Mouse (Mus musculus) liver, embryonic 15.5 days (tissue): ENCODE data around the gene Lpin1. TPM values are rescaled to one million over a fixed set of nuclear protein-coding genes. Genes with fewer than 3 reads are reported as not detected.
A peak's percentile ranks its signal among the peaks of the same experiment; 100 is the strongest.

Source experiments
- ATAC-seq: fragments of 200-750 bp; cut with Nextera tagmentation; 2 replicates; pipeline ENCODE4 v1.8.0; 2017; ENCODE audit warnings: moderate number of reproducible peaks, mild to moderate bottlenecking, moderate library complexity; ENCODE audit not compliant: insufficient read depth
- H3K27ac ChIP-seq: fragments of 300-500 bp; sonication (generic); replicated peaks from 2 replicates; pipeline ENCODE4 v1.5.1; 2015; ENCODE audit warnings: mild to moderate bottlenecking, inconsistent platforms
- H3K27me3 ChIP-seq: fragments of 300-500 bp; sonication (generic); 2 replicates; pipeline ENCODE4 v1.6.1; 2015; ENCODE audit warnings: mild to moderate bottlenecking, inconsistent platforms
- H3K36me3 ChIP-seq: fragments of 300-500 bp; sonication (generic); replicated peaks from 2 replicates; pipeline ENCODE4 v1.6.1; 2015; ENCODE audit warnings: moderate library complexity, mild to moderate bottlenecking, inconsistent platforms
- H3K4me1 ChIP-seq: fragments of 300-500 bp; sonication (generic); replicated peaks from 2 replicates; pipeline ENCODE4 v1.6.1; 2015; ENCODE audit warnings: inconsistent platforms
- H3K4me2 ChIP-seq: fragments of 300-500 bp; sonication (generic); 2 replicates; pipeline ENCODE4 v1.6.1; 2015; ENCODE audit warnings: moderate library complexity, mild to moderate bottlenecking, inconsistent platforms
- H3K4me3 ChIP-seq: fragments of 300-500 bp; sonication (generic); replicated peaks from 2 replicates; pipeline ENCODE4 v1.5.1; 2015; ENCODE audit warnings: mild to moderate bottlenecking, inconsistent platforms
- H3K9ac ChIP-seq: fragments of 300-500 bp; sonication (generic); 2 replicates; pipeline ENCODE4 v1.6.1; 2015; ENCODE audit warnings: moderate library complexity, mild to moderate bottlenecking, inconsistent platforms
- H3K9me3 ChIP-seq: fragments of 300-500 bp; sonication (generic); replicated peaks from 2 replicates; pipeline ENCODE4 v1.6.1; 2016; ENCODE audit warnings: inconsistent platforms
- WGBS: fragments of 180-500 bp; shearing (Covaris S2); methylation state at CpG from one replicate; pipeline ENCODE4 v1.1.7; 2015; ENCODE audit warnings: mixed read lengths; ENCODE audit not compliant: insufficient replicate concordance; 5-methylcytosine and 5-hydroxymethylcytosine counted together
- polyA plus RNA-seq: library from polyadenylated mRNA; unstranded; fragments of >200 nt; fragmentation: Nextera tagmentation; extraction: Ambion mirVana; gene quantifications from 2 replicates; pipeline ENCODE4 v1.2.1, GENCODE M21; 2015

The Lpin1 gene
- polyA plus RNA-seq, 1 experiment from 2014 or later = 7.9 TPM

GRCm38 (mm10) chr12:16589204-16589949 is 21.4 kb downstream of the Lpin1 start:
- peak; percentile 67 for ATAC-seq
- H3K27me3 ChIP-seq = no peaks in the 10 kb centered on the region
- H3K36me3 ChIP-seq = no peaks in the 10 kb centered on the region
- peak overlapping the region; percentile 74 for H3K4me3 ChIP-seq
- H3K4me1 ChIP-seq = peaks cover 79% of the 10 kb centered on the region
- H3K27ac ChIP-seq = peak overlapping the region; percentile 87
- peak overlapping the region; percentile 67 for H3K9ac ChIP-seq
- H3K4me2 ChIP-seq = peak overlapping the region; percentile 96
- no peaks in the 10 kb centered on the region for H3K9me3 ChIP-seq
- under 1% methylated on average over 36 of the region's 36 CpGs for WGBS

DNA sequence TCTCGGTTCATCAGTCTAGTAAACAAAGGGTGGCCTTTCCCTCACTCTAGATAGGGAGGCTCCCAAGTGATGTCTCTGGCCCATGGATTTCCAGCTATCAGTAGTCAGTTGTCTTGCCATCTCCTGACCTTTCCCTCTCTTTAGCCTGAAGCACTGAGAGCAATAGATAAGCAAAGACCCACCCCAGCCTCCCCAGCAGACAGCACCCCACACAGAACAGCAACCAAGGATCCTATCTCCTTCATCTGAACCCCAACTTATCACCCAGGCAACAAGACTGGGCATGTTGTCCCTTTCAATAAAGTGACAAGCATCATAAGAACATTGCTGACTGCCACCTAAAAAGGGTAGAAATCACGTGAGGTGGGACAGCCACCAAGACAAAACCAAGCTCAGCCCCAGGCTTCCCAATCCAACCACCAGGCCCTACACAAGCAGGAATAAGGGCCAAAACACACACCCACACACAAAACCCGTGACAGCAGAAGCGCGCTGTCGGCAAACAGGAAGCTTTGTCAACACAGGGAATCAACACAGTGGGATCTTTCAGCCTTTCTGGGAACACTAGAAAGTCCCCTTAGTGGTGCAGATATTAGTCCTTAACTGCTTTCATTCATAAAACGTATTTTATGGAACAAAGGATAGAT is 22.2 kb downstream of the Lpin1 start:
- 16% methylated on average over 7 of the region's 7 CpGs for WGBS
- H3K4me2 ChIP-seq = peak overlapping the region; percentile 96
- no peaks in the 10 kb centered on the region for H3K27me3 ChIP-seq
- peak overlapping the region; percentile 74 for H3K4me3 ChIP-seq
- peak overlapping the region; percentile 87 for H3K27ac ChIP-seq
- ATAC-seq = peak; percentile 71
- H3K4me1 ChIP-seq = peaks cover 87% of the 10 kb centered on the region
- H3K9me3 ChIP-seq = no peaks in the 10 kb centered on the region
- no peaks in the 10 kb centered on the region for H3K36me3 ChIP-seq
- peak overlapping the region; percentile 67 for H3K9ac ChIP-seq

- H3K4me2 ChIP-seq = peak overlapping the region; percentile 96
- H3K27me3 ChIP-seq = no peaks in the 10 kb centered on the region
- H3K4me1 ChIP-seq = peaks cover 95% of the 10 kb centered on the region
- peak overlapping the region; percentile 67; the same call in 1 of the 2 replicates for H3K9ac ChIP-seq
- no peaks in the 10 kb centered on the region for H3K9me3 ChIP-seq
- 61% methylated on average over 5 of the region's 5 CpGs for WGBS
- ATAC-seq = no peak
- H3K4me3 ChIP-seq = peak overlapping the region; percentile 74
- peak overlapping the region; percentile 87 for H3K27ac ChIP-seq
- no peaks in the 10 kb centered on the region for H3K36me3 ChIP-seq
Measured at GRCm38 (mm10) chr12:16587767-16588166, 23.0 kb downstream of the Lpin1 start.

GRCm38 (mm10) chr12:16587111-16587510 is 23.7 kb downstream of the Lpin1 start:
- no peak overlapping the region for H3K4me3 ChIP-seq
- 57% methylated on average over 2 of the region's 2 CpGs for WGBS
- H3K4me1 ChIP-seq = peaks cover 99% of the 10 kb centered on the region
- H3K27me3 ChIP-seq = no peaks in the 10 kb centered on the region
- H3K4me2 ChIP-seq = peak overlapping the region; percentile 96
- H3K9ac ChIP-seq = no peak overlapping the region
- H3K27ac ChIP-seq = no peak overlapping the region
- H3K9me3 ChIP-seq = no peaks in the 10 kb centered on the region
- H3K36me3 ChIP-seq = 0 out of 2 replicates have a peak, but pooled peaks cover 1% of the 10 kb centered on the region
- ATAC-seq = no peak

DNA sequence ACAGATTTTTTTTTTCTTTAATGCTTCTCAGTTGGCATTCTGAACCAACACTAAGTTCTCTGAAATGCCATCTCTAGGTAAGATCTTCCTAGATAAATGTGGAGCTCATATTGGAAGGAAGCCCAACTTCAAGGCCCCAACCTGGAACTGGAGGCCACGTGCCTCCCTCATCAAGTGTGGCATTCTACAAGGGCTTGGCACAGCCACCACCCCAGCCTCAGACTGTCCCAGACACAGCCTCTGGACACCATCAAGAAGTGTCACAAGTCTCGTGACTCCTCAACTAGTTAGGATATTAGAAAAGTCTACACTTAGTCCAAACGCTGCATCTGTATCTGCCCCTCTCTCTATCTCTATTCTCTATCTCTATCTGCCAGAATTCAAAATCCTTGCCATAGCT is 25.8 kb downstream of the Lpin1 start:
- H3K4me1 ChIP-seq = peaks cover 99% of the 10 kb centered on the region
- WGBS = 52% methylated on average over 3 of the region's 3 CpGs
- H3K27me3 ChIP-seq = no peaks in the 10 kb centered on the region
- no peak overlapping the region for H3K4me3 ChIP-seq
- peaks cover 7% of the 10 kb centered on the region; the same call in 1 of the 2 replicates for H3K36me3 ChIP-seq
- H3K9ac ChIP-seq = no peak overlapping the region
- 0 out of 2 replicates have a peak overlapping the region, but pooled peaks have one; percentile 29 for H3K4me2 ChIP-seq
- no peak for ATAC-seq
- no peaks in the 10 kb centered on the region for H3K9me3 ChIP-seq
- no peak overlapping the region for H3K27ac ChIP-seq

GRCm38 (mm10) chr12:16584035-16584682 is 26.6 kb downstream of the Lpin1 start:
- peaks cover 99% of the 10 kb centered on the region for H3K4me1 ChIP-seq
- H3K27ac ChIP-seq = no peak overlapping the region
- no peaks in the 10 kb centered on the region for H3K27me3 ChIP-seq
- no peak overlapping the region for H3K4me3 ChIP-seq
- H3K36me3 ChIP-seq = peaks cover 8% of the 10 kb centered on the region
- H3K9me3 ChIP-seq = no peaks in the 10 kb centered on the region
- H3K4me2 ChIP-seq = peak overlapping the region; percentile 29
- no peak for ATAC-seq
- 20% methylated on average over 14 of the region's 14 CpGs for WGBS
- no peak overlapping the region for H3K9ac ChIP-seq

DNA sequence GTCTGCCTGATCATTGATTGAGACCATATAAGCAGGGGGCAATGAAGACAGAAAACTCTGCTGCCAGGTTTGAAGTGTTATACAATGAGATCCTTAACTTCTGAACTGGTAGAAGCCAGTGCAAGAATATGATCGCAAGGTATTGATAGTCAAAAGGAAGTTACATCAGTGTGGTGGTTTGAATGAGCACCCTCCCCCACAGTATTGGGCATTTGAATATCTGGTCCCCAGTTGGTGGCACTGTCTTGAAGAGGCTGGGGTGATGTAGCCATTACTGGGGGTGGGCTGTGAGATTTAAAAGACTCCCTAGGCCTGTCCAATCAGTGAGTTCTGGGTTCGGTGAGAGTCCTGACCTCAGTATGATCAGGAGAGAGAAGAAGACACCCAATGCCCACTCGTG is 27.5 kb downstream of the Lpin1 start:
- 48% methylated on average over 3 of the region's 3 CpGs for WGBS
- peak overlapping the region; percentile 13; the same call in 1 of the 2 replicates for H3K4me2 ChIP-seq
- ATAC-seq = no peak
- no peak overlapping the region; the same call in 1 of the 2 replicates for H3K27ac ChIP-seq
- H3K9me3 ChIP-seq = no peaks in the 10 kb centered on the region
- no peak overlapping the region for H3K9ac ChIP-seq
- H3K27me3 ChIP-seq = no peaks in the 10 kb centered on the region
- peaks cover 99% of the 10 kb centered on the region for H3K4me1 ChIP-seq
- no peak overlapping the region for H3K4me3 ChIP-seq
- H3K36me3 ChIP-seq = peaks cover 17% of the 10 kb centered on the region

- H3K9ac ChIP-seq = peak overlapping the region; percentile 16; the same call in 1 of the 2 replicates
- WGBS = 32% methylated on average over 9 of the region's 9 CpGs
Measured at GRCm38 (mm10) chr12:16580306-16580705, 30.5 kb downstream of the Lpin1 start.

GRCm38 (mm10) chr12:16577665-16578233 is 33.0 kb downstream of the Lpin1 start:
- peaks cover 58% of the 10 kb centered on the region for H3K36me3 ChIP-seq
- peak overlapping the region; percentile 29 for H3K9ac ChIP-seq
- H3K4me1 ChIP-seq = peaks cover 59% of the 10 kb centered on the region
- no peak overlapping the region for H3K4me3 ChIP-seq
- peak overlapping the region; percentile 70 for H3K4me2 ChIP-seq
- 50% methylated on average over 9 of the region's 9 CpGs for WGBS
- H3K9me3 ChIP-seq = no peaks in the 10 kb centered on the region
- no peaks in the 10 kb centered on the region for H3K27me3 ChIP-seq
- peak overlapping the region; percentile 68 for H3K27ac ChIP-seq
- ATAC-seq = peak; percentile 60; the same call in 1 of the 2 replicates

More at GRCm38 (mm10) chr12:16580306-16580705, 30.5 kb downstream of the Lpin1 start:
- H3K27me3 ChIP-seq = no peaks in the 10 kb centered on the region
- H3K9me3 ChIP-seq = no peaks in the 10 kb centered on the region
- H3K4me2 ChIP-seq = peak overlapping the region; percentile 70
- peak; percentile 91 for ATAC-seq
- peak overlapping the region; percentile 18; the same call in 1 of the 2 replicates for H3K4me3 ChIP-seq
- peak overlapping the region; percentile 80 for H3K27ac ChIP-seq
- peaks cover 40% of the 10 kb centered on the region for H3K36me3 ChIP-seq
- peaks cover 85% of the 10 kb centered on the region for H3K4me1 ChIP-seq

DNA sequence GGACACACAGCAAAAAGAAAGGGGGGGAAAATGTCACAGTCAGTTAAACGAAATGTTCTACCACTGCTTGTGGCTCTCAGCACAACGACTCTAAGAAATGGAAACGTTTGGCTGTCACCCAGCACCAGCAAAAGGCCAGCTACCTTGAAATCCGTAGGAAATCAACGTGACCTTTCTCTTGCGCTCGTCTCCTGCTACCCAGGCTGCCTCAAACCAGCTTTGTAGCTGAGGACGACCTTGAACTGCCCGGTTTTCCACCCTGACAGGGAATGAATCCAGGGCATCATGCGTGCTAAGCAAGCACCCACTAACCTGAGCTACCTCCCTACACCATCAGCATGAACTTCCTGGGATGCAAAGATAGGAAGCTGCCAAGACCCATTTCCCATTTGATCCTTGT is 39.5 kb downstream of the Lpin1 start:
- peaks cover 66% of the 10 kb centered on the region for H3K36me3 ChIP-seq
- no peak overlapping the region for H3K9ac ChIP-seq
- no peak overlapping the region for H3K4me3 ChIP-seq
- no peaks in the 10 kb centered on the region for H3K27me3 ChIP-seq
- H3K27ac ChIP-seq = no peak overlapping the region
- no peaks in the 10 kb centered on the region for H3K9me3 ChIP-seq
- 86% methylated on average over 10 of the region's 10 CpGs for WGBS
- H3K4me2 ChIP-seq = no peak overlapping the region
- 0 out of 2 replicates have a peak, but pooled peaks cover 5% of the 10 kb centered on the region for H3K4me1 ChIP-seq
- no peak for ATAC-seq
